Mouse (Mus musculus) bone marrow, adult 2 months (tissue): ENCODE results near the gene Rpl28.

ENCODE experiments used
- CTCF ChIP-seq: fragments of 200-500 bp; IDR thresholded peaks from 2 replicates; pipeline ENCODE4 v1.5.1; 2011; ENCODE audit warnings: low read length, control low read depth; ENCODE audit not compliant: control insufficient read depth, insufficient read depth
- POLR2A ChIP-seq: fragments of 200-500 bp; IDR thresholded peaks from 2 replicates; pipeline ENCODE4 v1.6.1; 2011; ENCODE audit warnings: low read depth, mild to moderate bottlenecking, control low read depth, low read length, borderline replicate concordance; ENCODE audit not compliant: control insufficient read depth

DNA sequence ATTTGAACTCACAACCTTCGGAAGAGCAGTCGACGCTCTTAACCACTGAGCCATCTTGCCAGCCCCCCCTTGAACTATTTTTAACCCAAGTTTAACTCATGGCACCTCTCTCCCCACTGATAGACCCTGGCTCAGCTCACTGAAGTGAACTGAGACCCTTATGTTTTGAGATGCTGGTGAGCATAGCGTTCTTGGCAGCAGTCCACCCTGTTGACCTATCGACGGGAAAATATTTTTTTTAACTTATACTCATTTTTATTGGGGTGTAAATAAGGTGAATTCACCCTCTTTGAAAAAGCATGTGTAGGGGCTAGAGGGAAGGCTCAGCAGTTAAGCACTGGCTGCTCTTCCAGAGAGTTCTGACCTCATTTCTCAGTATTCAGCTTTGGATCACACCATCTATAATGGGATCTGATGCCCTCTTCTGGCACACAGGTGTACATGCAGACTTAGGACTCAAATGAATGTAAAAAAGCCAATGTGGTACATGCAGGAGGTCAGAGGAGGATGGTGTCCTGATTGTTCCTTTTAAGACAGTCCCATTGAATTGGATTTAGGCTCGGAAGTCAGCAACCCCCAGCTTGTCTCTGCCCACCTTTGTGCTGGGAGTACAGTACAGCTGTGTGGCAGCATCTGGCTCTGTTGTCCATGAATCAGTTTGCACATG is 3.2 kb downstream of the Rpl28 start:
- TF ChIP-seq POLR2A (no peak), CTCF (peak; percentile 32; the same call in 1 of the 2 replicates)
